Mouse (Mus musculus) limb, embryonic 14.5 days (tissue): ENCODE measurements around the gene Hirip3. TPM values are rescaled to one million over a fixed set of nuclear protein-coding genes. Genes with fewer than 3 reads are reported as not detected.

Source experiments
- ATAC-seq: fragments of 200-750 bp; cut with Nextera tagmentation; 2 replicates; pipeline ENCODE4 v1.8.0; 2017; ENCODE audit warnings: low read depth, moderate number of reproducible peaks, moderate TSS enrichment; ENCODE audit not compliant: low FRiP score
- DNase-seq: peaks from one replicate; pipeline ENCODE4 v3.0.0-alpha.2; 2015; ENCODE audit warnings: low spot score
- H3K27ac ChIP-seq: fragments of 300-500 bp; sonication (generic); replicated peaks from 2 replicates; pipeline ENCODE4 v1.5.1; 2014; ENCODE audit warnings: low read depth, mild to moderate bottlenecking, low read length, moderate library complexity, mixed read lengths
- H3K27me3 ChIP-seq: fragments of 300-500 bp; sonication (generic); 2 replicates; pipeline ENCODE4 v1.6.1; 2014; ENCODE audit warnings: low read length, mixed read lengths; ENCODE audit not compliant: control insufficient read depth, insufficient read depth
- H3K36me3 ChIP-seq: fragments of 300-500 bp; sonication (generic); 2 replicates; pipeline ENCODE4 v1.6.1; 2014; ENCODE audit warnings: mild to moderate bottlenecking, low read length, moderate library complexity, mixed read lengths; ENCODE audit not compliant: control insufficient read depth, insufficient read depth
- H3K4me1 ChIP-seq: fragments of 300-500 bp; sonication (generic); 2 replicates; pipeline ENCODE4 v1.6.1; 2014; ENCODE audit warnings: antibody characterized with exemption, low read length, mixed read lengths; ENCODE audit not compliant: control insufficient read depth, insufficient read depth
- H3K4me2 ChIP-seq: fragments of 300-500 bp; sonication (generic); replicated peaks from 2 replicates; pipeline ENCODE4 v1.6.1; 2014; ENCODE audit warnings: low read depth, mild to moderate bottlenecking, low read length, moderate library complexity; ENCODE audit not compliant: severe bottlenecking
- H3K4me3 ChIP-seq: fragments of 300-500 bp; sonication (generic); replicated peaks from 2 replicates; pipeline ENCODE4 v1.5.1; 2014; ENCODE audit warnings: low read length
- H3K9ac ChIP-seq: fragments of 300-500 bp; sonication (generic); 2 replicates; pipeline ENCODE4 v1.6.1; 2014; ENCODE audit warnings: mild to moderate bottlenecking, low read depth, low read length, moderate library complexity; ENCODE audit not compliant: severe bottlenecking
- H3K9me3 ChIP-seq: fragments of 300-500 bp; sonication (generic); 2 replicates; pipeline ENCODE4 v1.6.1; 2016; ENCODE audit warnings: low read length; ENCODE audit not compliant: control insufficient read depth
- POLR2A ChIP-seq: fragments of 200-500 bp; IDR thresholded peaks from 2 replicates; pipeline ENCODE4 v1.8.0; 2012; ENCODE audit warnings: inconsistent platforms, mild to moderate bottlenecking, moderate library complexity, borderline replicate concordance; ENCODE audit not compliant: insufficient read depth, insufficient read length; ENCODE audit errors: extremely low read depth
- WGBS: fragments of 180-500 bp; shearing (Covaris S2); extraction: QIAGEN DNeasy Blood & Tissue Kit; methylation state at CpG from one replicate; pipeline ENCODE4 v1.1.7; 2014; 5-methylcytosine and 5-hydroxymethylcytosine counted together
- polyA plus RNA-seq, 2 experiments: library from polyadenylated mRNA; depleted of rRNA in 1 of 2; stranded (reverse) in 1 of 2; unstranded in 1 of 2; fragments of >200 nt; fragmentation: Nextera tagmentation in 1 of 2; extraction: Ambion mirVana in 1 of 2; gene quantifications; 2 replicates each; pipeline versions ENCODE4 v1.2.1 to v1.2.3; 2012 to 2014

The Hirip3 gene
- polyA plus RNA-seq, 2 experiments: 16.1 to 120 TPM

DNA sequence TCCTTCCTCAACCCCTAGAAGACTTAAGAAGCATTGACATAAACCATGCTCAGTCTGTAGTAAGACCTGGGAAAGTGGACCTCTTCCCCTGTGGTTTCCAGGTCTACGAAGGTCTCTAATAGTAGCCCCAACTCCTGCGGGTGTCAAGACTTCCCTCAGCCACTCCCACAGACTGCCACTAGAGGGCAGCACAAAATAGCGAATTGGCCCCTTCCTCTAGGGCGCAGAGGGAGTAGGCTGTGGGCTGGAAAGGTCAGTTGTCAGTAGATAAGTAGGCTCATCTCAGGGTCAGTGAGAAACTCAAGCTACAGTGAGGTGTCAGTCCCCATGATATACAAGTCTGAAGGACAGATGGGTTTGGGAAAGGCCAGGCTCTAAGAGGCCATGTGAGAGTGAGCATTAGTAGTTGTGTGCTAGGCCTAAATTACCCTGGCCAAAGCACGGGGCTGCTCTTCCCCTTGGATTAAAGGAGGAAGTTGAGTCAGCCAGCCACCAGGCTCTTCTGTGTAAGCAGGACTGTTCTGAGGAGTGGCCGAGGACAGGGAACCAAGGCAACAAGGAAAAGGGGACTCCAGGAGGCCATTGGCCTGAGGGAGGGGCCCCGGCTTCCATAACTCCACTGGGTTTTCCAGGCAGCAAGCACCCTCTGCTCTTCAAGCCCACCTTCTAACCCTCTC, 39.8 kb upstream of the Hirip3 start:
- ATAC-seq: no peak
- Histone ChIP-seq H3K36me3 (no peaks in the 10 kb centered on the region), H3K4me3 (no peak overlapping the region), H3K27ac (no peak overlapping the region), H3K27me3 (peaks cover 24% of the 10 kb centered on the region; the same call in 1 of the 2 replicates), H3K4me2 (no peak overlapping the region), H3K4me1 (0 out of 2 replicates have a peak, but pooled peaks cover 3% of the 10 kb centered on the region), H3K9me3 (no peaks in the 10 kb centered on the region), H3K9ac (no peak overlapping the region)
- DNase-seq: peak; percentile 68
- TF ChIP-seq POLR2A: no peak
- WGBS: 24% methylated on average over 7 of the region's 7 CpGs

DNA sequence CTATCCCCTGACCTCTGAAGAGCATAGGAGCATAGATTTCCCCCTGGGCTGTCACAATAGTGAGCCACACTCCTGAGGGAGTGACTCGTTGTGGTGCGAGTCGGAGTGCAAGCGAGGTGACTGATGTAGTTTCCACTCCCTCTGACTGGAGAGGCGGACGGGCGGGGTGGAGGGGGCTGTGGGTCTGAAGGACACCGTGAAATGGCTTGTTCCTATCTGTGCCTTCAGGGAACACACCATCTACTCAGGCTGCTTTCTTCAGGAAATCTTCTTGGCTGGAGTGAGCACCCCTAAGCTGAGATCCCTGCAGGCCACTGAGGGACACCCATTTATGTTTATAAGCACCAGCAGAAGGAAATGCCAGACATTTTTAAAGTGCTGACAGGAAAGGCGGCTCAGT, 39.0 kb upstream of the Hirip3 start:
- 0 out of 2 replicates have a peak, but pooled peaks cover 3% of the 10 kb centered on the region for H3K4me1 ChIP-seq
- peaks cover 24% of the 10 kb centered on the region; the same call in 1 of the 2 replicates for H3K27me3 ChIP-seq
- no peak overlapping the region for H3K4me3 ChIP-seq
- DNase-seq: no peak
- H3K9ac ChIP-seq: no peak overlapping the region
- H3K27ac ChIP-seq: no peak overlapping the region
- H3K9me3 ChIP-seq: no peaks in the 10 kb centered on the region
- 12% methylated on average over 9 of the region's 9 CpGs for WGBS
- H3K36me3 ChIP-seq: no peaks in the 10 kb centered on the region
- no peak for ATAC-seq
- TF ChIP-seq POLR2A: no peak
- H3K4me2 ChIP-seq: no peak overlapping the region

DNA sequence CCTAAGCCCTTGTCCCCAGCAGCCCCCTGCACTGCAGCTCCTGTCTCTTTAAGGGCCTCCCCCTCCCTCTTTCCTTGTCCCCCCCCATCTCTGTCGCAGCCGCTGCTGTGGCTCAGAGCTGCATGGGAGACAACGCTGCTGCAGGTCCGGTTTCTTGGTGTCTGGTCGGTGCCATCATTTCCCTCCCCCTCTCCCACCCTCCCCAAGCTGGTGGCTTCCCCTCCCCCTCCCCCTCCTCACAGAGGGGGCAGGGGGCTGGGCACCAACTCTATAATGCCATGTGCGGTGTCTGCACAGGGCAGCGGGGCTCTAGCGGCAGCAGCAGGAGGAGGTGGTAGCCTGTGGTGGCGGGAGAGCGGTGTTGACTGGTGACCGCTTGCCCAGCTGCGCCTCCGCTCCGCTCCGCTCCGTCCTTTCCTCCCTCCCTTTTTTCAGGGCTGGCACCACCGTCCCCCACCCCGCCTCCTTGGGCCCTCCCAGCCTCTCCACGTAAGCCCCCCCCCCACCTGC, 38.5 kb upstream of the Hirip3 start:
- no peak overlapping the region for H3K9ac ChIP-seq

DNA sequence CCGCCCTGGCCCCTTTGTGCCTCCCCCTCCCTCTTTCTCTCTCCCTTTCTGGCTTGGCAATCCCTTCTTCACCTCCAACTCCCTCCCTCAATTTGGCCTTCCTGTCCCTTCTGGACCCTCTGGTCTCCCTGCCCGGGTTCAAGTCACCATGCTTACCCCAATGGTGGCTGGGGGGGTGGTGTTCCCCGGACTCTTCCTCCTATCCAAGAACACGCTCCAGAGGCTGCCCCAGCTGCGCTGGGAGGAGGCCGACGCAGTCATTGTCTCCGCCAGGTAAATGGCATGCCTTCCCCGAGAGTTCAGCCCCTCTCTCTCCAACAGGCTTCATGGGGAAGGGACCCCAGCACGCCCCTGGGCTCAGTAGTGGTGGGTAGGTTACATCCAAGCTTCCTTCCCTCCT, 37.8 kb upstream of the Hirip3 start:
- Histone ChIP-seq H3K9me3 (no peaks in the 10 kb centered on the region), H3K4me2 (no peak overlapping the region), H3K36me3 (no peaks in the 10 kb centered on the region), H3K4me3 (no peak overlapping the region), H3K4me1 (0 out of 2 replicates have a peak, but pooled peaks cover 3% of the 10 kb centered on the region), H3K27ac (no peak overlapping the region), H3K9ac (no peak overlapping the region), H3K27me3 (peaks cover 24% of the 10 kb centered on the region; the same call in 1 of the 2 replicates)
- 17% methylated on average over 10 of the region's 10 CpGs for WGBS
- no peak for ATAC-seq
- no peak for DNase-seq
- TF ChIP-seq POLR2A: no peak

More for the DNA sequence above, 38.5 kb upstream of the Hirip3 start:
- H3K36me3 ChIP-seq: no peaks in the 10 kb centered on the region
- ATAC-seq (no peak), DNase-seq (no peak)
- 0 out of 2 replicates have a peak, but pooled peaks cover 3% of the 10 kb centered on the region for H3K4me1 ChIP-seq
- H3K27ac ChIP-seq: no peak overlapping the region
- WGBS: 3% methylated on average over 10 of the region's 19 CpGs
- H3K4me2 ChIP-seq: peak overlapping the region; percentile 40
- TF ChIP-seq POLR2A: no peak
- H3K4me3 ChIP-seq: peak overlapping the region; percentile 26
- H3K9me3 ChIP-seq: no peaks in the 10 kb centered on the region
- peaks cover 24% of the 10 kb centered on the region; the same call in 1 of the 2 replicates for H3K27me3 ChIP-seq

DNA sequence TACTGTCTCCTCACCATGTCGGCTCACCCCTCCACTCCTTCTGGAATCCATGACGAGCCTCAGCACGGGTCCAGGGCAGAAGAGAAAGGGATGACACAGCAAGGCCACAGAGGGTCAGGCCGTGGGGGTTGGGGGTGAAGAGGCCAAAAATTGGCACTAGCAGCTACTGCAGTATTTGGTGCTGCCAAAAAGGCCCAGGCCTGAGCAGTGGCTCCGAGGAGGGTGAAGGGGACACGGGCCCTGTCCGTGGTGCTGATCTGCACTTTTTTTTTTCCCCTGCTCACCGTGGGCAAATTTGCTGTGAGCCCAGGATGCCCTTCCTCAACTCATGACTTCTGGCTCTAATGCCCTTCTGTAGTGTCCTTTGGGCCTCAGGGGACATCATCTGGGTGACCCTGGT, 36.4 kb upstream of the Hirip3 start:
- Histone ChIP-seq H3K9ac (no peak overlapping the region), H3K9me3 (no peaks in the 10 kb centered on the region), H3K27ac (no peak overlapping the region), H3K4me2 (no peak overlapping the region), H3K4me3 (no peak overlapping the region), H3K27me3 (peaks cover 24% of the 10 kb centered on the region; the same call in 1 of the 2 replicates), H3K4me1 (0 out of 2 replicates have a peak, but pooled peaks cover 3% of the 10 kb centered on the region), H3K36me3 (no peaks in the 10 kb centered on the region)
- DNase-seq: peak; percentile 60
- no peak for ATAC-seq
- WGBS: 17% methylated on average over 8 of the region's 8 CpGs
- TF ChIP-seq POLR2A: no peak
